Mouse (Mus musculus) liver, embryonic 16.5 days (tissue): ENCODE data around the gene Klhl3. TPM values are rescaled to one million over a fixed set of nuclear protein-coding genes. Genes with fewer than 3 reads are reported as not detected.

Source experiments
- ATAC-seq: fragments of 200-750 bp; cut with Nextera tagmentation; 2 replicates; pipeline ENCODE4 v1.8.0; 2017; ENCODE audit warnings: low read depth, mild to moderate bottlenecking, moderate number of reproducible peaks, moderate library complexity
- H3K27ac ChIP-seq: fragments of 300-500 bp; sonication (generic); 2 replicates; pipeline ENCODE4 v1.5.1; 2014; ENCODE audit warnings: mild to moderate bottlenecking, low read length
- H3K27me3 ChIP-seq: fragments of 300-500 bp; sonication (generic); 2 replicates; pipeline ENCODE4 v1.6.1; 2014; ENCODE audit warnings: low read depth, low read length, mixed read lengths; ENCODE audit not compliant: control insufficient read depth, insufficient read depth
- H3K36me3 ChIP-seq: fragments of 300-500 bp; sonication (generic); 2 replicates; pipeline ENCODE4 v1.6.1; 2014; ENCODE audit warnings: mild to moderate bottlenecking; ENCODE audit not compliant: control insufficient read depth, insufficient read depth
- H3K4me1 ChIP-seq: fragments of 300-500 bp; sonication (generic); 2 replicates; pipeline ENCODE4 v1.6.1; 2014; ENCODE audit warnings: low read depth, low read length, mixed read lengths; ENCODE audit not compliant: control insufficient read depth
- H3K4me2 ChIP-seq: fragments of 300-500 bp; sonication (generic); 2 replicates; pipeline ENCODE4 v1.6.1; 2014; ENCODE audit warnings: low read depth, low read length, mixed read lengths
- H3K4me3 ChIP-seq: fragments of 300-500 bp; sonication (generic); 2 replicates; pipeline ENCODE4 v1.5.1; 2014; ENCODE audit warnings: low read depth, mild to moderate bottlenecking, low read length
- H3K9ac ChIP-seq: fragments of 300-500 bp; sonication (generic); 2 replicates; pipeline ENCODE4 v1.6.1; 2014; ENCODE audit warnings: low read depth, low read length
- H3K9me3 ChIP-seq: fragments of 300-500 bp; sonication (generic); replicated peaks from 2 replicates; pipeline ENCODE4 v1.6.1; 2016; ENCODE audit warnings: low read length; ENCODE audit not compliant: control insufficient read depth
- WGBS: fragments of 180-500 bp; shearing (Covaris S2); extraction: QIAGEN DNeasy Blood & Tissue Kit; methylation state at CpG from one replicate; pipeline ENCODE4 v1.1.7; 2014; ENCODE audit not compliant: insufficient replicate concordance; 5-methylcytosine and 5-hydroxymethylcytosine counted together
- polyA plus RNA-seq: library from polyadenylated mRNA; unstranded; fragments of >200 nt; fragmentation: Nextera tagmentation; extraction: Ambion mirVana; gene quantifications from 2 replicates; pipeline ENCODE4 v1.2.1, GENCODE M21; 2015

Gene Klhl3
- polyA plus RNA-seq, 1 experiment from 2014 or later = 1.6 TPM

GRCm38 (mm10) chr13:57984637-57985036 lies 128.8 kb downstream of the Klhl3 start:
- H3K9me3 ChIP-seq = no peaks in the 10 kb centered on the region
- H3K27ac ChIP-seq = no peak overlapping the region
- H3K4me3 ChIP-seq = no peak overlapping the region
- no peak overlapping the region for H3K4me2 ChIP-seq
- H3K9ac ChIP-seq = no peak overlapping the region
- 66% methylated on average over 10 of the region's 10 CpGs for WGBS
- no peaks in the 10 kb centered on the region for H3K27me3 ChIP-seq
- no peaks in the 10 kb centered on the region for H3K4me1 ChIP-seq
- ATAC-seq = no peak
- H3K36me3 ChIP-seq = no peaks in the 10 kb centered on the region

DNA sequence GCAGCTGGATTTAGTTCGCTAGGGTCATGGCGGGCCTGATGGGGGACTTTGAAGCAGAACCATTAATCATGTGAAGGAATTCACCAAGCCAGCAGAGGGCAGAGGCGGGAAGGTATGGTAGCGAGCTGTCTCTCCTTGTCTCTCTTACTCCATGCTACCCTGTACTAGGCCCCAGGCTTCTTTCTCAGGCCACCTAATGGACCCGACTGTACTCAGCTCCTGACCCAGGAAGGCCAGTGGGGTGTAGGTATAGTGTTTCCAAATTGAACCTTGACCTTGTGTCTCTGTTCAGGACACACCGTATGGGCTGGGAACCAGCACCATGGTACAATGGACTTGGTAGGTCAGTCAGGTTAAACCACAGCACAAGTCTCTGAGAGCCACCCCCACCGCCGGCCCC lies 129.2 kb downstream of the Klhl3 start:
- H3K9me3 ChIP-seq = no peaks in the 10 kb centered on the region
- H3K27ac ChIP-seq = no peak overlapping the region
- WGBS = 49% methylated on average over 8 of the region's 8 CpGs
- H3K4me3 ChIP-seq = no peak overlapping the region
- H3K36me3 ChIP-seq = no peaks in the 10 kb centered on the region
- peak; percentile 30; the same call in 1 of the 2 replicates for ATAC-seq
- no peak overlapping the region for H3K4me2 ChIP-seq
- no peaks in the 10 kb centered on the region for H3K27me3 ChIP-seq
- H3K9ac ChIP-seq = no peak overlapping the region
- H3K4me1 ChIP-seq = no peaks in the 10 kb centered on the region

- no peaks in the 10 kb centered on the region for H3K27me3 ChIP-seq
- peak; percentile 56 for ATAC-seq
- H3K4me1 ChIP-seq = no peaks in the 10 kb centered on the region
- no peak overlapping the region for H3K27ac ChIP-seq
- no peak overlapping the region for H3K4me2 ChIP-seq
- no peak overlapping the region for H3K9ac ChIP-seq
- no peaks in the 10 kb centered on the region for H3K36me3 ChIP-seq
- 28% methylated on average over 12 of the region's 12 CpGs for WGBS
- no peaks in the 10 kb centered on the region for H3K9me3 ChIP-seq
- no peak overlapping the region for H3K4me3 ChIP-seq
These were observed 130.1 kb downstream of the Klhl3 start for GRCm38 (mm10) chr13:57983330-57983729.

- no peaks in the 10 kb centered on the region for H3K27me3 ChIP-seq
- H3K9me3 ChIP-seq = no peaks in the 10 kb centered on the region
- H3K27ac ChIP-seq = no peak overlapping the region
- no peak overlapping the region for H3K9ac ChIP-seq
- H3K4me3 ChIP-seq = no peak overlapping the region
- H3K4me1 ChIP-seq = no peaks in the 10 kb centered on the region
- H3K4me2 ChIP-seq = no peak overlapping the region
- no peaks in the 10 kb centered on the region for H3K36me3 ChIP-seq
- ATAC-seq = no peak
- 43% methylated on average over 11 of the region's 11 CpGs for WGBS
These were observed 130.5 kb downstream of the Klhl3 start for GRCm38 (mm10) chr13:57982904-57983303.

GRCm38 (mm10) chr13:57980679-57981078 lies 132.7 kb downstream of the Klhl3 start:
- Histone ChIP-seq H3K9ac (no peak overlapping the region), H3K36me3 (no peaks in the 10 kb centered on the region), H3K4me3 (no peak overlapping the region), H3K4me2 (no peak overlapping the region), H3K4me1 (no peaks in the 10 kb centered on the region), H3K27ac (no peak overlapping the region), H3K9me3 (no peaks in the 10 kb centered on the region), H3K27me3 (no peaks in the 10 kb centered on the region)
- no peak for ATAC-seq
- 43% methylated on average over 9 of the region's 9 CpGs for WGBS

GRCm38 (mm10) chr13:57980071-57980470 lies 133.3 kb downstream of the Klhl3 start:
- Histone ChIP-seq H3K9ac (no peak overlapping the region), H3K27ac (no peak overlapping the region), H3K4me1 (no peaks in the 10 kb centered on the region), H3K4me2 (no peak overlapping the region), H3K36me3 (no peaks in the 10 kb centered on the region), H3K9me3 (no peaks in the 10 kb centered on the region), H3K4me3 (no peak overlapping the region), H3K27me3 (no peaks in the 10 kb centered on the region)
- 43% methylated on average over 2 of the region's 2 CpGs for WGBS
- ATAC-seq = no peak

DNA sequence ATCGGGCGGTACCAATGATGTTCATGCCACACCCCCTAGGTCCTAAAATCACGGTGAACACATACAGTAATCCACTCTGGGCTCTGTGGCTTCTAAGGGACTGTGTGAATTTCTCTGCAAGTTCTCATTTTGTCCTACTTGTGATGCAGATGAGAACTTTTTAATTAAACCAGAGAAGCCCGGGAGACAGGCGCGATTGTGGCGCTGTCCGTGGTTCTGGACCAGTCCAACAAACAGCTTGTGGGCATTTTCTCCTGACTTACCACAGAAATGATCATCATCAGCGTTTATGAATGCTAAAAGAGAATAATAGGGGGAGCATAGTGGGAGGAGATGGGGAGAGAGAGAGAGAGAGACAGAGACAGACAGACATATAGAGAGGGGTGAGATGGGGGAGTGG lies 134.5 kb downstream of the Klhl3 start:
- H3K4me2 ChIP-seq = no peak overlapping the region
- no peak overlapping the region for H3K27ac ChIP-seq
- no peak overlapping the region for H3K4me3 ChIP-seq
- H3K36me3 ChIP-seq = no peaks in the 10 kb centered on the region
- H3K4me1 ChIP-seq = no peaks in the 10 kb centered on the region
- H3K9me3 ChIP-seq = no peaks in the 10 kb centered on the region
- WGBS = 26% methylated on average over 9 of the region's 9 CpGs
- ATAC-seq = no peak
- H3K27me3 ChIP-seq = no peaks in the 10 kb centered on the region
- H3K9ac ChIP-seq = no peak overlapping the region

GRCm38 (mm10) chr13:57977721-57978120 lies 135.7 kb downstream of the Klhl3 start:
- no peak overlapping the region for H3K4me3 ChIP-seq
- H3K9me3 ChIP-seq = no peaks in the 10 kb centered on the region
- no peak overlapping the region for H3K27ac ChIP-seq
- no peaks in the 10 kb centered on the region for H3K27me3 ChIP-seq
- no peaks in the 10 kb centered on the region for H3K36me3 ChIP-seq
- no peak for ATAC-seq
- H3K4me1 ChIP-seq = no peaks in the 10 kb centered on the region
- 71% methylated on average over 6 of the region's 6 CpGs for WGBS
- no peak overlapping the region for H3K9ac ChIP-seq
- H3K4me2 ChIP-seq = no peak overlapping the region

DNA sequence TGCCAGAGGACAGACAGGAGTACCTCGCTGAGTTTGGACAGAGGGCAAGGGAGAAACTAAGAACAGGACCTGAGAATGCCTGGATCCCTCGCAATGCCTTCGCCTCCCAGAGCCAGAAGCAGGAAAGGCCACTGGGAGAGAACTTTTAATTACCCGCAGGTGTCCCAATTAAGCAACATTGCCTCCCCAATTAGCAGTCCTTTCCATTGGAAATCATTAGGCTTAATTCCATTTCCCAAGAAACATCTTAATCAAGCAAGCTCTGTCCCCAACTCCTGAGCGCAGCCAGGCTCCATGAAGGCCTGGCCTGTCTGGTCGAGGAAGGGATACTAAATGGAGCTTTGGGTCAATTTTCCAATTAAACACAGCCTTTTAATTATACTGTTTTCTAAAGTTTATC lies 147.7 kb downstream of the Klhl3 start:
- 63% methylated on average over 6 of the region's 6 CpGs for WGBS
- no peak overlapping the region for H3K27ac ChIP-seq

GRCm38 (mm10) chr13:57960254-57960653 lies 153.1 kb downstream of the Klhl3 start:
- Histone ChIP-seq H3K27ac (no peak overlapping the region), H3K27me3 (no peaks in the 10 kb centered on the region), H3K9ac (no peak overlapping the region), H3K4me3 (no peak overlapping the region), H3K36me3 (no peaks in the 10 kb centered on the region), H3K4me1 (no peaks in the 10 kb centered on the region), H3K9me3 (no peaks in the 10 kb centered on the region), H3K4me2 (no peak overlapping the region)
- no peak for ATAC-seq
- WGBS = 52% methylated on average over 2 of the region's 2 CpGs

More for the DNA sequence above, 147.7 kb downstream of the Klhl3 start:
- Histone ChIP-seq H3K9me3 (no peaks in the 10 kb centered on the region), H3K27me3 (no peaks in the 10 kb centered on the region), H3K4me3 (no peak overlapping the region), H3K36me3 (no peaks in the 10 kb centered on the region), H3K9ac (no peak overlapping the region), H3K4me2 (no peak overlapping the region), H3K4me1 (no peaks in the 10 kb centered on the region)
- no peak for ATAC-seq
